Mouse (Mus musculus) ES-E14 (cell line): Measurements from ENCODE around the gene Adgrd1.

ENCODE experiments used
- CHD2 ChIP-seq: IDR thresholded peaks from 2 replicates; pipeline ENCODE4 v1.6.1; 2014; ENCODE audit warnings: mild to moderate bottlenecking, low read depth, low read length, inconsistent platforms
- ZC3H11A ChIP-seq: IDR thresholded peaks from 2 replicates; pipeline ENCODE4 v1.6.1; 2012; ENCODE audit warnings: low read depth, mild to moderate bottlenecking, inconsistent platforms, low read length, borderline replicate concordance
- ZNF384 ChIP-seq: IDR thresholded peaks from 2 replicates; pipeline ENCODE4 v1.6.1; 2012; ENCODE audit warnings: low read depth, low read length, inconsistent platforms

DNA sequence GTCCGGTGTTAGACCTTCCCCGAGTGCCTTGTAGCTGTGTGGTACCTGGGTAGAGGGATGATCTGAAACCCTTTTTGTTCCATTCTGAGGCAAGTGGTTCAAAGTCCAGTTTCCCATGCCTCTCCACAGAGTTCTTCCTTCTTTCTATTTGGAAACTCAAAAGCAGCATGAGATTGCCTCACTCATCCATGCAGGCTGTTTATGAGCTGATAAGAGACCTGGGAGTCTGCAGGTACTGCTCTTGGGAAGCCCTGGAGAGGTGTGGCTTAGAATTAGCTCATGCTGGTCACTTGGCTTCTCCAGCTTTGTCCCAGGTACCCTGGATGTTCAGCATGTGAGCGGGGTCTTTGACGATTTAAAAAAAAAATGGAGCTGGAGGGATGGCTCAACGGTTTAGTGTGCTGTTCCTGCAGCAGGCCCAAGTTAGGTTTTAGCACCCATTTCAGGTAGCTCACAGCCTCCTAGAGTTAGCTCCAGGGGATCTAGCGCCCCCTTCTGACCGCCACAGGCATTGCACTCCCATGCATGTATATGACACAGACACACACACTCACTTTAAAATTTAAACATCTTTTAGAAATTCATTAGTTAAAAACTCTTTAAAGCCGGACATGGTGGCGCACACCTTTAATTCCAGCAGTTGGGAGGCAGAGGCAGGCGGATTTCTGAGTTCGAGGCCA, 65.0 kb downstream of the Adgrd1 start:
- TF ChIP-seq ZNF384 (no peak), CHD2 (no peak), ZC3H11A (no peak)
